ENCODE assay signal across 21 mouse cellular contexts in the genomic region with DNA sequence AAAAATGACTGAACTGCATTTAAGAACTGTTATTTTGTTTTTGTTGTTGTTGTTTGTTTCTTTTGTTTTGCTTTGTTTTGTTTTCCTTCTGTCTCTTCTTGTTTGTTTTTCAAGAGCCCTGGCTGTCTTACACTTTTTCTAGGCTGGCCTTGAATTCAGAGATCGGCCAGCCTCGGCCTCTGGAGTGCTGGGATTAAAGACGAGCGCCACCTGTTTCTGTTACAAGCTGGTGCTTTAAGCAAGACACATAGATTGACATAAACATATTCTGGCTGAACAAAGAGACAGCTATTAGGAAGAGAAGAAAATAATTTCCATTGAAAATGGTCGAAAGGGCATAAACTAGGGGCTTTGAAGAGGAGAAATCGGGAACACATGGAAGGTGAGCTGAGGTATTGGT. TPM values are rescaled to one million over a fixed set of nuclear protein-coding genes. Genes with fewer than 3 reads are reported as not detected.
"Had no signal": no experiment of that assay in that cellular context is flagged by ENCODE, and none has a peak within 500 bp of the region (broad histone marks: within the 10 kb centered on the region; RNA-seq: fewer than 3 reads in every experiment).

No protein-coding gene starts in this region.

- DNase-seq: liver, postnatal 0 days; lung, adult 2 months; lung, postnatal 14 days; lung, postnatal 36 days; midbrain, embryonic 14.5 days; retina, postnatal 1 day; right cerebral cortex, adult 18-20 months; right cerebral cortex, postnatal 25 days; right cerebral cortex, postnatal 4 days; spleen, adult 18-20 months; thymus, adult 18-20 months; thymus, postnatal 14 days; thymus, postnatal 36 days had no signal

- H3K27me3 ChIP-seq: lung, embryonic 15.5 days; megakaryocyte, embryonic 14.5 days; midbrain, embryonic 12.5 days; neural tube, embryonic 13.5 days; neural tube, embryonic 15.5 days had no signal

- H3K9ac ChIP-seq: liver, postnatal 0 days; lung, embryonic 15.5 days; midbrain, embryonic 12.5 days; neural tube, embryonic 13.5 days; neural tube, embryonic 15.5 days had no signal

- H3K4me2 ChIP-seq: lung, embryonic 15.5 days; midbrain, embryonic 12.5 days; neural tube, embryonic 13.5 days; neural tube, embryonic 15.5 days had no signal

- H3K4me3 ChIP-seq: lung, embryonic 15.5 days; megakaryocyte, embryonic 14.5 days; midbrain, embryonic 12.5 days; myocyte; neural tube, embryonic 13.5 days; neural tube, embryonic 15.5 days had no signal

- H3K36me3 ChIP-seq: lung, embryonic 15.5 days; midbrain, embryonic 12.5 days; neural tube, embryonic 13.5 days; neural tube, embryonic 15.5 days had no signal

- ATAC-seq: liver, postnatal 0 days; lung, postnatal 0 days had no signal

- H3K4me1 ChIP-seq: lung, embryonic 15.5 days; megakaryocyte, embryonic 14.5 days; neural tube, embryonic 13.5 days; neural tube, embryonic 15.5 days had no signal

- H3K27ac ChIP-seq: lung, embryonic 15.5 days; macrophage; midbrain, embryonic 12.5 days; neural tube, embryonic 13.5 days; neural tube, embryonic 15.5 days had no signal

- H3K9me3 ChIP-seq: lung, embryonic 15.5 days; midbrain, embryonic 12.5 days; neural tube, embryonic 13.5 days; neural tube, embryonic 15.5 days had no signal

RNA-seq across cellular contexts. Expression of a gene that starts 51.1 kb away (rescaled TPM):
- polyA plus RNA-seq: macrophage had no signal
